Mouse (Mus musculus): Measurements from ENCODE around the gene Relch. TPM values are rescaled to one million over a fixed set of nuclear protein-coding genes. Genes with fewer than 3 reads are reported as not detected.

Gene Relch
- 39.1 and 39.3 TPM in 2 replicates for polyA plus RNA-seq (2012; rRNA removed)

DNA sequence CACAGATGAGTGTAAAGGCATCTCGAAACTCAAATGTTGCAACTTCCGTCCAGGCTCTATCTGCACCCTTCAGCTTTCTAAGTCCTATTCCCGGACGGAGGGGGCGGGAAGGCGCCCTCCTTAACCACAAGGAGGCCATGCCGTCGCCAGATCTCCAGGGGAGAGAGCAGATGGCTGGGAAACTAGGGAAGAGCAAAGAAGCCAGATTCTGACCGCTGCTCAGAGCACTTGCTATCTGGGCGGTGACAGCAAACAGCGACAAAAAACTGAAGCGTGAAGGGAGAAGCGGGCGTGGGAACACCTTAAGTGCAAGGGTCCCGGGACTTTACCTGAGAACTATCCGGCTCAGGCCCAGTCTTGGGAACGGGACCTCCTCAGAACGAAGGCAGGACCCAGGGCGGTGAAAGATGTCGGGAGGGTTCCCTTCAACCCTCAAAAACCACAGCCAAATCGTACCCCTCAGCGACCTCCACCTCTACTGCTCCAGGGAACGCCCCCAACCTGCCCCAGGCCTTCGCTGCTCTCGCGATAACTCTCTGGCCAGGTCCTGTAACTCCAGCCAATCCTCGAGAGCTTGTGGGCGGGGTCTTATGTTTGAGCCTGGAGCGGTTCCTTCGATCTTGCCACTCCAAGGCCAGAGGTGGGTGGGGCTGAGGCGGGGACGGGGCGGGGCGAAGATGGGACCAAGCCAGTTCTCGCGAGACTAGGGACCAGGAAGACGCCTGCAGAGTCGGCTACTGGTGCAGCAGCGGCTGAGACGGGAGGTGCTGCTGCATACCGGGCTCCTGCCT lies at the start of gene Relch, which contains the start of gene Pign:
Relch (plus strand) TSS at position 691 of the 791 bp plus-strand sequence.
Pign (minus strand) TSS at position 507 of the 791 bp plus-strand sequence.

DNA sequence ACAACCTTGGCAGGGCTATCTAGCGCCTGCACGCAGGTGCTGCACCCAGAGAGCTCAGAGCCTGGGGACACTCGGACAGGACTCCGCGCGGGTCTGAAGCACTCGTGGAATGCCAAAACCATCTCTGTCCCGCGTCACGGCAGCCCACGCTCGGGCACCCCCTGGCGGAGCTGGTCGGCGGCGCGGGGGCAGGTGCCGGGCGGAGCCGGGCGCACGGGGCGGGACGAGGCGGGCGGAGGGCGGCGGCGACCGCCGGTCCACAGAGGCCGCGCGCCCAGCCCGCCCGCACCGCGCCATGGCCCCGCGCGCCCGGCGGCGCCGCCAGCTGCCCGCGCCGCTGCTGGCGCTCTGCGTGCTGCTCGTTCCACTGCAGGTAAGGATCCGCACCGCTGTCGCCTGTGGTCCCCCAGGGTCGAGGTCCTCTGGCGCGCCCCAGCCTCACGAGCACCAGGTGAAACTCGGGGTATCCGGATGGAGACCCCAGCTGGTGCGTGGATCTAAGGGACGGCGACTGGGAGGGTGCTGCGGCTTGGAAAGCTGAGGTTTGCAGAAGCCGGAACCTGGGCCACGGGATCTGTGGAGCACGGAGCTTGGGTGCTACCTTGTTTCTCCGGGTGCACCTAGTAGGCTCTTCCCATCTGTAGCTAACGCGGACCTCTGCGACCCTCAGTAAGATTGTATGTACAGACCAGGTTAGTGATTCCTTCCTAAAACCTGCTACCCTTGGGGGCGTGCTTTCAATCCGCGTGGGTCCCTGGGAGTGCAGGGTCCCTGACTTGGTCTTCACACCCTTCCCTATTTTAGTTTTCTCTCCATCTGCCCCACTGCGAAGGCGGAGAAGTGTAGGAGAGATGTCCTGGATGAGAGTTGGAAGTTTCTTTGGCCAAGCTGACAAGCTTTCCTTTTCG lies 117.0 kb downstream of the Relch start, which contains the start of gene Tnfrsf11a:
Tnfrsf11a (plus strand) TSS at position 262 of the 908 bp plus-strand sequence.

Other genes starting within 250 kb of the Relch start
- gene Pign, start 184 bp upstream of the Relch start, polyA plus RNA-seq (2012; rRNA removed) = 29.0 and 33.8 TPM in 2 replicates
- 0.64 and 0.75 TPM in 2 replicates for gene Tnfrsf11a, start 116.9 kb downstream of the Relch start, polyA plus RNA-seq (2012; rRNA removed)